Mouse (Mus musculus) left cerebral cortex, adult 2 months (tissue): ENCODE measurements around the gene Tmem35b. TPM values are rescaled to one million over a fixed set of nuclear protein-coding genes. Genes with fewer than 3 reads are reported as not detected.
"Not testable (repeated sequence)": the region's sequence is repeated elsewhere in the genome, so short reads cannot be mapped to it uniquely, and the experiment has no call there.

Experiments used
- DNase-seq, 2 experiments: peaks; one replicate each; pipeline ENCODE4 v3.0.0; 2021 to 2022; ENCODE audit warnings: low spot score in 2 of 2, mixed read lengths in 1 of 2; ENCODE audit errors: extremely low spot score in 1 of 2
- H3K27ac ChIP-seq: fragments of 200-600 bp; 2 replicates; pipeline ENCODE4 v1.8.1; 2022
- H3K4me3 ChIP-seq: fragments of 200-600 bp; 2 replicates; pipeline ENCODE4 v1.8.1; 2022
- CTCF ChIP-seq: fragments of 200-600 bp; IDR thresholded peaks from 2 replicates; pipeline ENCODE4 v1.8.1; 2022; ENCODE audit warnings: antibody characterized with exemption, mild to moderate bottlenecking, moderate library complexity
- intact Hi-C: fragments of 180-260 bp; cut with DNase I; formaldehyde crosslinking; loops from one replicate; pipeline ENCODE4 v1.15.1; 2025
- long read RNA-seq, 2 experiments: library from polyadenylated mRNA; stranded (forward); transcript quantifications; one replicate each; pipeline ENCODE4 v2.0.0; 2021; ENCODE audit warnings: borderline mapping rate in 2 of 2
- total RNA-seq, 2 experiments: library from RNA; stranded (reverse); gene quantifications; 2 replicates each; pipeline ENCODE4 v1.2.3; 2021

The Tmem35b gene
- total RNA-seq: 1 to 10 TPM; 4.1 to 4.2 TPM
- long read RNA-seq, experiment 1, partial matches to known transcripts: 1 of 2 reads
- long read RNA-seq, experiment 1, other reads (novel, unspliced or antisense): 1 of 2 reads
- long read RNA-seq, experiment 2: 0 reads

DNA sequence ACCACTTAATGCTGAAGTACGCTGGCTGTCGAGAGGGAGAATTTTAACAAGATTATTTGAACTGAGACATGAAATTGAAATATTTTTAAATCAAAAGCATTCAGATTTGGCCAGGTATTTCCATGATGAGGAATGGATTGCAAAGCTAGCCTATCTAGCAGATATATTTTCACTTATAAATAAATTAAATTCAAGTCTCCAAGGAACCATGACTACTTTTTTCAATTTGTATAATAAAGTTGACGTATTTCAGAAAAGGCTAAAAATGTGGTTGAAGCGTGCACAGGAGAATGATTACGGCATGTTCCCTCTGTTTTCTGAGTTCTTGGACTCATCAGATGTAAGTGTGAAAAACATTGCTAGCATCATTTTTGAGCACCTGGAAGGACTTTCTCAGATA is at the start of gene Tmem35b:
Tmem35b (plus strand) TSS at position 301 of the 400 bp plus-strand sequence.
- Histone ChIP-seq H3K4me3 (no peak within 1 kb of the TSS), H3K27ac (no peak within 1 kb of the TSS)
- intact Hi-C loops: no loop called here
- DNase-seq: no peak
- no peak for TF ChIP-seq CTCF

DNA sequence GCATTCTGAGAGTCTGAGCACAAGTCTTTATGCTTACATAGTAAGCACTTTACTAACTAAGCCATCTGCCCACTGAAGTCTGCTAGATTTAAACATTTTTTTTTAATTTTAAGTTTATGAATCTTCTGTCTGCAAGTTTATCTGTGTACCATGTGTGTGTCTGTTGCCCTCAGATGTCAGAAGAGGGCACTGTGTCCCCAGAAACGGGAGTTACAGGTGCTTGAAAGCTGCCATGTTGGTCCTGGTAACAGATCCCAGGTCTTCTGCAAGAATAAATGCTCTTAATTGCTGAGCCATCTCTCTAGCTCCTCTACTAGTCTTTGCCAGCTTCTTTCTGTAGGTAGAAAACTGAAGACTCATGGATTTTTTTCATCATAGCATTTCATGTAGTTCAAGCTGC is 48.6 kb upstream of the Tmem35b start:
- intact Hi-C loops: loop anchor here (5.0 kb wide), 1 partner anchor 1018 kb away; the partner anchor contains the start of gene Oscp1

DNA sequence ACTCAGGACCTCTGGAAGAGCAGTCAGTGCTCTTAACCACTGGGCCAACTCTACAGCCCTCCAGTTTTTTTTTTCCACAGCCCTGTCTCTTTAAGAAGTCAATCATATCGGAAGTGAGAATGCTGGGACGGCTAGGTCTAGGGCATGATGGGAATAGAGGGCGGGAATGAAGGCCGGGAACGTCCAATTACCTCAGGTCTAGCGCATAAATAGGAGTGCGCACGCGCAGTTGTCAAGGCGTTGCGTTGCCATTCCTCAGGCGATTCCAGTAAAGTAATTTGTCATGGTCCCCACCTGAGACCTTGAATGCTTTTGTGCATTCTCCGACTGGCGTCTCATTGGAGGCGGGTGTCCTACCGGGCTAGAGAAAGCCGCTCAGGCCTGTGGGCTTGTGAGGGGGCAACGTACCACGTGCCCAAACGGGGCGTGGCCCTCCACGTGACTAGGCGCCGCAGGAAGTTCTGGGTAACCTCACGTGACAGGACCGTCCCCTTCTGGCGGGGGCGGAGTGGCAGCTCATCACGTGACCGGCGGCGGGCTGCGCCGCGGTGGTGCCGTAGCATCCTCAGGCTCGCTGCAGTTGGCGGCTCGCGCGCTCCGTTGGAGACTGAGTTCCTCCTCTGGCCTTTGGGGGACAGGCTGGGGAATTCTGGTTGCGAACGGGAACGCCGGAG is 46.5 kb upstream of the Tmem35b start, which contains the start of gene Zmym6:
Zmym6 (plus strand) TSS at position 509 of the 674 bp plus-strand sequence.
- DNase-seq: peak; percentile 93 to 94
- H3K4me3 ChIP-seq: peak within 1 kb of the TSS; percentile 52
- no peak; the same call in 1 of the 2 replicates for TF ChIP-seq CTCF
- intact Hi-C loops: loop anchor here (2.0 to 5.0 kb wide), 2 partner anchors 92 to 1020 kb away; partner anchors contain the start of genes Dlgap3 and Oscp1
- H3K27ac ChIP-seq: peak within 1 kb of the TSS; percentile 92

More for the DNA sequence above, 48.6 kb upstream of the Tmem35b start:
- H3K27ac ChIP-seq: no peak overlapping the region
- no peak for TF ChIP-seq CTCF
- DNase-seq: no peak
- no peak overlapping the region for H3K4me3 ChIP-seq

DNA sequence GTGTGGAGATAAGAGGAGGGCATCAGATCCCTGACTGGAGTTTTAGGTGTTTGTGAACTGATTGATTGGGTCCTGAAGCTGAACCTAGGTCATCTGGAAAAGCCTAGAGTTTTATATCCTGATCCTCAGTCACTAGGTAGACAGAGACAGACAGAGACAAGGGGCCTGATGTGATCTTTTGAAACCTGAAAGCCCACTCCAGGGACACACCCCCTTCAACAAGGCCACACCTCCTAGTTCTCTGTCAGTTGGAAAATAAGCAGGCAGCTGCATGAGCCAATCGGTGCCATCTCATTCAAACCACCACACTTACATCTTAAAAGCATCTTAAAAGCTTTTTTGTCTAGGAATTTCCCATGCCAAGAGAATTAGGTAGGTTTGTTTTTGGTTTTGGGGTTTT is 42.7 kb upstream of the Tmem35b start:
- Histone ChIP-seq H3K27ac (no peak overlapping the region), H3K4me3 (no peak overlapping the region)
- intact Hi-C loops: no loop called here
- DNase-seq: no peak
- TF ChIP-seq CTCF: no peak

GRCm38 (mm10) chr4:127083131-127083530 is 40.4 kb upstream of the Tmem35b start:
- no peak for TF ChIP-seq CTCF
- Histone ChIP-seq H3K27ac (no peak overlapping the region), H3K4me3 (no peak overlapping the region)
- no peak for DNase-seq
- intact Hi-C loops: no loop called here

DNA sequence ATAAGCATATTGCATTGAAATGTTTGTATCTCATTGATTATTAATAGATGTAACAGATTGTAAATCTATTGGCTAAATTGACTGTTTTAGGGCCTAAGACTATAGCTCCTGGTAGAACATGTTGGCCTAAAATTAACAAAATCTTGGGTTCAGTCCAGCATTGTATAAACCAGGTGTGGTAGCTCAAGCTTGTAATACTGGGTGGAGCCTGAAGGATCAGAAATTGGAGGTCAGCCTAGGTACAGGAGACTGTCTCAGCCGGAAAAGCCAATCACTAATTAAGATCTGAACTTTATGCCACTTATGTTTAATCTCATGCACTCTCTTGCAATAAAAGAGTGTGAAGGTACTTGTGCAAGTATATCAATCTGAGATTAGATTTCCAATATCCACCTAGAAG is 37.7 kb upstream of the Tmem35b start:
- DNase-seq: no peak
- no peak overlapping the region for H3K4me3 ChIP-seq
- TF ChIP-seq CTCF: no peak
- intact Hi-C loops: no loop called here
- no peak overlapping the region for H3K27ac ChIP-seq

- H3K27ac ChIP-seq: no peak overlapping the region
- TF ChIP-seq CTCF: no peak
- DNase-seq: no peak
- no peak overlapping the region for H3K4me3 ChIP-seq
- intact Hi-C loops: no loop called here
Measured at GRCm38 (mm10) chr4:127091188-127091587, 32.3 kb upstream of the Tmem35b start.

GRCm38 (mm10) chr4:127095090-127095489 is 28.4 kb upstream of the Tmem35b start:
- DNase-seq: no peak
- Histone ChIP-seq H3K4me3 (no peak overlapping the region), H3K27ac (no peak overlapping the region)
- intact Hi-C loops: no loop called here
- TF ChIP-seq CTCF: no peak

DNA sequence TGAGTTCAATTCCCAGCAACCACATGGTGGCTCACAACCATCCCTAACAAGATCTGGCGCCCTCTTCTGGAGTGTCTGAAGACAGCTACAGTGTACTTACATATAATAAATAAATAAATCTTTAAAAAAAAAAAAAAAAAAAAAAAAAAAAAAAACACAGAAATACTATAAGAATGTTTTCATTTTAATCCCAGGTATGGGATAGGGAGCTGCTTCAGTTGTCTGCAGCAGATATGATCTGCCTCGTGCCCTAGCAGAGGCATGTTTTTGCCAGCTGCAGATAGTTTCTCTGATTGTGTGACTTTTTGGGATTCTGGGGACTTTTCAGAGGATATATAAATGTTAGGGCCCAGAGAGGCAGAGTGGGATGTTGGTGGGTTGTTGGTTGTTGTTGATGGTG is 23.9 kb upstream of the Tmem35b start:
- intact Hi-C loops: not testable (repeated sequence)

GRCm38 (mm10) chr4:127107566-127107965 is 15.9 kb upstream of the Tmem35b start:
- intact Hi-C loops: no loop called here
- TF ChIP-seq CTCF: no peak
- Histone ChIP-seq H3K27ac (no peak overlapping the region), H3K4me3 (no peak overlapping the region)
- DNase-seq: no peak

More for the DNA sequence above, 23.9 kb upstream of the Tmem35b start:
- H3K4me3 ChIP-seq, H3K27ac ChIP-seq, DNase-seq: not testable (repeated sequence)

DNA sequence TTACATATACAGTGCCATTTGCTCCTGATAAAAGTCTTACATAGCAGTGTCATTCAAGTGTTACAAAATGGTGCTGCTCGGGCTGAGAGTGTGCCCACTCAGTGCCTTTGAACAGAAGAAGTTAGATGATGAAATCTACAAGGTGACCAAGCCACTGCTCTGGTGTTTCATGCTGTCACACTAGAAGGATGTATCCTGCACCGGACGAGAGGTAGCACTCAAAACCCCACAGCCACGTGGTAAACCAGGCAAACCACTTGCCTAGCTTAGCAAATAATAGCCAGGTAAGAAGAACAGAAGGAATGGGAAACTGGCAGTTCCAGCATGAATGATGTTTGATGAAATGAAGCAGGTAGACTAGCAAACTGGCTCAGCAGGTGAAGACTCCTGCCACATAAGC is 12.9 kb upstream of the Tmem35b start:
- no peak for TF ChIP-seq CTCF
- intact Hi-C loops: no loop called here
- Histone ChIP-seq H3K4me3 (no peak overlapping the region), H3K27ac (no peak overlapping the region)
- DNase-seq: no peak

DNA sequence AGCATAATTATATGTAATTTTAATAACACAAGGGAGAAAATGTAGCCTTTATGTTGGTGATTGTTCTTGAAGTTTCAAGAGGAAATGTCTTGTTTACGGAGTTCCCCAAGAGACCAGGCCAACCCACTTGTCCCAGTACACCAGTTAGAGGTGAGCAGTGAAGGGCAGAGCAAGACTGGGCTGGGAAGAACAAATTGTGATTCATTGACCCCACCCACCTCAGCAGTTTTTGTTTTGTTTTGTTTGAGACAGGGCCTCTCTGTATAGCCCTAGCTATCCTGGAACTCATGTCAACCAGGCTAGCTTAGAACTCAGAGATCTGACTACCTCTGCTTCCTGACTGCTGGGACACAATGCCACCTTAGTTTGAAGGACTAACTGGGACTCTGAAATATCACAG is 840 bp downstream of the Tmem35b start:
- no peak overlapping the region for H3K4me3 ChIP-seq
- DNase-seq: no peak
- H3K27ac ChIP-seq: no peak overlapping the region
- TF ChIP-seq CTCF: no peak
- intact Hi-C loops: no loop called here
